Mouse (Mus musculus) layer of hippocampus, adult 8-10 months (tissue): ENCODE measurements around the gene Mgst3. TPM values are rescaled to one million over a fixed set of nuclear protein-coding genes. Genes with fewer than 3 reads are reported as not detected.

Experiments used
- DNase-seq, 2 experiments: peaks; one replicate each; pipeline ENCODE4 v3.0.0; 2022; ENCODE audit warnings: low spot score in 2 of 2
- total RNA-seq, 4 experiments: library from RNA; stranded (reverse); gene quantifications; 2 replicates each; pipeline ENCODE4 v1.2.4; 2022

Mgst3 gene
- total RNA-seq, 4 experiments from 2014 or later: 67.6 to 74.1 (median 67.9) TPM

- no peak for DNase-seq
Observed at GRCm38 (mm10) chr1:167387796-167388195, 5.8 kb downstream of the Mgst3 start.

DNA sequence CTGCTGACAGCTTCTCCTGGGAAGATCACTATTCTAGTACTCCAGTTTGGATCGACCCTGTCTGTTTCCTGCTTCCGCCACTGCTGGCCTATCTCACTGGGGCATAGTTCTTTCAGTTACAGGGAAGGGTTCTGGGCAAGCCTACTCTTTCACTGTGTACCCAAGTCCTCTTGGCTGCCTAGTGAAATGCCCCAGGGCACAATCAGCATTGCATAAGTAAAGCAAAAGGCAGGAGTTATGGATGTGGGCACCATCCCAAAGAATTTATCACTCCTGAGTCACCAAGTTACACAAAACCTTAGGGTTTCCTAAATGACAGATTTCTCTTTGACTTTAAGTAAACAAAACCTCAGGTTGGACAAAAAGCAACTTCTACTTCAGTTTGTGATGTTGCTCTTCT lies 6.3 kb downstream of the Mgst3 start:
- no peak for DNase-seq

GRCm38 (mm10) chr1:167386466-167386865 lies 7.2 kb downstream of the Mgst3 start:
- DNase-seq: no peak

DNA sequence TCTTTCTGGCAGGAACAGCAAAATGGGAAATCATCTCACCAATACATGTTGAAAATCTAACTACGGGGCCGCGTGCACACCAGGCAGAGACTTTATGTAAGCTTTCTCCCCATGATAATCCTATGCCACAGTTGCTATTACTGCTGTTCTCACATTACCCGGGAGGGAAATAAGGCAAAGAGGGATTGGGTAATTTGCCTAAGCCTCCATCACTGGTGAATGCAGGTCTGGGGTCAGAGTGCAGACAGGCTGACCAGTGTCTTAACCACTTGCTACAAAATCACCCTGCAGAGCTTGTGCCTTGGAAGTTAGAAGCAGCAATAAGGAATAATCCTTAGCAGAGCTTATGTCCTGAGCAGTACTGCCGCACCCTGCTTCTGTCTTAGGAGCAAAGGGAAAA lies 8.0 kb downstream of the Mgst3 start:
- DNase-seq: no peak

DNA sequence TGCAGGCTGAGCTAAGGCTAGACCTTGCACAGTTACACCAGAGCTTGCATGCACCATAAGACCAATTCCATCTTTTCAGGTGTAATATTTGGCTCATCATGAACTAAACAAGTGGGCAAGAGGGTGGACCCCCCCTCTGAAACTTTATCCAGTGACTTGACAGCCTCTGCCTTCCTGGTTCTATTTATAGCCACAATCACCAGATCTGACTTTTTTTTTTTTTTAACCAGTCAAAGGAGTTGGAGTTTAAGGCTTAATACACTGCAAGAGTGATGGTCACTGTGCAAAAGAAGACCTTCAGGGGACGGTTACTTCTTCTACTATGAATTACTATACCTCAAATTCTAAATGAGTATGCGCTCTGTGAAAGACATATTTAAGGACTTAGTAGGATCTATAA lies 8.4 kb downstream of the Mgst3 start:
- no peak for DNase-seq

DNA sequence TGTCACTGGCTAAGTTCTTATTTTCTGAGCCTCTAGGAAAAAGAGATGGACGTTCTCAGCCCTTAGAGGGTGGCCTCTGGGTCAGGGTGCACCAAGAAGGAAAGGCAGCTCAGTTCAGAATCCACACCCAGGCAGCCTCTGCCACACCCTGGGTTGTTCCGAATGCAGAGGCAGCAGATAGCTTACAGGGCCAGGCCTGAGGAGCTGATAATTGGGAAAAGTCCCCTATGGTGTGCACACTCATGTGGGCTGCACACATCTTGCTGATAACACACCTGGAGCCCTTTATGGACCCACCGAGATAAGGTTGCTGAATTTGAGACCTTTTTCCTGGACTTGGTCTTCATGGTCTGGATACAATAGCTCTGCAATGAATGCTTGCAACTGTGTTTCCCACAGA lies 9.5 kb downstream of the Mgst3 start:
- DNase-seq: no peak

DNA sequence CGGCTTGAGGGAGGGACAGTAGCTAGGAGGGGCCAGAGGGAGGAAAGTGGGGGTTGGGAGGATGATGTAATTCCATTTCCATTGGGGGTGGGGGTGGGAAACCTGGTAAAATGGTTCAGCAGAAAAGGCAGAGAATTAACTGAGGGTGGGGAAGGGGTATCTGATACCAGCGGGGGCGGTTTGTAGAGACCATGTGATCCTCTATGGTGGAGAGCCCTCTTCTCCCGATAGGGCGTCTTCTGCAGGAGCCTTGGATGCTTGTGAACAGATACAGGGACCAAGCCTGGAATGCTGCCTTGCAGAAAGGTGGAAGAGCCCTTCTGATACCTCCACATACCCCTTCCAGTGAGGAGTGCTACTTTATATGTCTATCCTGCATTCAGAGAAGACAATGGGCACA lies 10.5 kb downstream of the Mgst3 start:
- DNase-seq: no peak

GRCm38 (mm10) chr1:167382763-167383162 lies 10.9 kb downstream of the Mgst3 start:
- no peak for DNase-seq

DNA sequence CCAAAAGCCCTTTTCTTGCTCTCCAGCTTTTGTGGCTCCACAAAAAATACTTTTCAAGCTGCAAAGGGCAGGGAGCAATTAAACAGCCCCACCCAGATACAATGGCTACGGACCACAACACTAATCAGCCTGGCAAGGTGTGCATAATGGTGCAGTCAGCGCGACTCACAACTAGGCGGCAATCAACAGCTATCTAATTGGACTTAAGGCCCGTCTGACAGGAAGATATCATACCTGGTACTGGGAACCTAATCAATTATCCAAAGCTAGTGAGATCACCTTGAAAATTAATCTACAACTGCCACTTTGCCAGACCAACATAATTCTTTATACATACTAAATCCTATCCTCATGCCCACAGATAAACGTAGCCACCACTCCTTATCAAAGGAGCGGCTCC lies 11.3 kb downstream of the Mgst3 start:
- no peak for DNase-seq

DNA sequence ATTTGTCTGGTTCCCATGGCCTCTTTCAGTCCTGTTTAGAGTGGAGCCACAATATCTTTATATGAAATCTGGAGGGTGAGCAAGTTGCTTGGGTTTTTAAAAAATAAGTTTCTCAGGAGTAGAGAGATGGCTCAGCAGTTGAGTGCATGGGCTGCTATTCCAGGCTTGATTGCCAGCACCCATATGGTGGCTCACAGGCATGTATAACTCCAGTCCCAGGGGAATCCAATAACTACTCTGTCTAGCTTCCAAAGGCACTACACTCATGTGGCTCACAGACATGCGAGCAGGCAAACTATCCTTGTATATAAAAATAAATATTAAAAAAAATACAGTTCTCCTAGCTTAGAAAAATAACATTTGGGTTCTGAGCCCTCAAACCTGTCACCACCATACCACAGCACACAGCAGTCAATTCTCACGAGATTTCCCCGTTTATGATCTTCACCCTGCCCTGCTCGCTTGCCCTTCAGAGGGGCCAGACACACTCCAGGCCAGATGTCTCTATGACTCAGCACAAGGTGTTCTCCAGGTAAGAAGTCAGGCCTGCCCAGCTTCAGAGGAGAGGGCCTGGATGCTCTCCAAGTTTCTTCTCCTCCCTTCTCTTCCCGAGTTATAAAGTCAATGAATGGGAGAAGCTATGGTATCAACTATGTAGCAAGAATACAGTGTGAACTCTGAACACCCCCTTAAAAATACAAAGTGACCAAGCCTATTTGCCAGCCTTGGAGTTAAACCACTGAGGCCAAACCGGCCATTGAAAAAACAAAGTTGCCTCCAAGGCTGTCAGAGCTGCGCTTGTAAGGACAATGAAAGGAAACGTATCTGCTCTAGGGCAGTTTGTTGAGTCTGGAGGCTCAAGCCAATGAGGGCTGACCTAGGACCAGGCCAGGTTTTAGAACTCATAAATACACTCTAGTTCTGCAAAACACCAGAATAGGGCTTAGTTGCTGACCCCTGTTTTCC lies 12.3 kb downstream of the Mgst3 start:
- no peak for DNase-seq

DNA sequence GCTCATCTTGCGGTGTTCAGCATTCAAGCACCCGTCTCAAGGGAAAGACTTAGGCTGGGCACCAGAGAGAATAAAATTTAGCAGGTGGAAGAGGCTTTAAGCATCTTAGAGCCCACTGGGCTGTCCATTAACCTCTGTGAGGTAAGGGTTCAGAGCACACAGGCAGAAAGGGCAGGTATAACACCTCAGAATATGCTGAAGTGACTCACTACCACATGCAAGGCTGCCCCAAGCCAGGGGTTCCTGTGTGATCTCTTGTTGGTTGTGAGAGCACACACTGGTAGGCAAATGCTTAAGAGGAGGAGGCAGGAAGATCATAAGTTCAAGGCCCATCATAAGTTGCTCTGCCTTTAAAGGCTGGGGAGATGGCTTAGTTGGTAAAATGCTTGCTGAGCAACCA lies 13.4 kb downstream of the Mgst3 start:
- DNase-seq: no peak

DNA sequence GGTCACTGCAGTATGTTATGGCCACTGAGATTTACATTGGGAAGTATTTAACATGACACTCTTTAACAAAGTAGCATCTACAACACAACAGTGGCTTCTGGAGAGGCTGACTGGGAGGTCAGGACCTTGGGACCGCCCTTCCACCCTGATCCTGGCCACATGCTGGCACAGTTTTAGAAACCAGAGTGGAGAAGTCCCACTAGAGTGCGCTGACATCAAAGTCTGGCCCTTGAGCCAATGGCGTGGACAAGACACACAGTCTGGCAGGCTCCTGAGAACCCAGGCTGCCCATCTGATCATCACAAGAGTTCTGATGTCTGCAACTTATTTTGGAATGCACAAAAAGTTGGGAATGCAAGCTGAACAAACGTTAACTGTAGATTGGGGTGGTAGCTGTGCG lies 13.9 kb downstream of the Mgst3 start:
- DNase-seq: no peak

DNA sequence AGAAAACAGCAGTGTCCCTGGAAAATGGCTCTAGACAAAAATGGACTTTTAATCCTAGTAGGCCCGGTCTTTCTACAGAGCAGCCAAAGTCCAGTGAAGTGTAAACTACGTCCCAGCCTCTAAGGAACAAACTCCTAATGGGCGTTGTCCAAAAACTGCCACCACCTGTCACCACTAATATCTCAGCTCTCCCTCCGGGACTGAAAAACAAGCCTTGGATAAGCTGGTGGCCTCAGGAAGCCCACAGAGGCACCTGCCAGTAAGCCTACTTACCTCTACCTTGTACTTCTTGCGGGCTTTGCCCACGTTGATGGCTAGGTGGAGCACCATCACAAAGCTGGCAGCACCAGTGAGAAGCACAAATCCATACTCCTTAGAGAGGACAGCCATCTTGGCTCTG lies 15.6 kb downstream of the Mgst3 start:
- no peak for DNase-seq

GRCm38 (mm10) chr1:167374942-167375341 lies 18.7 kb downstream of the Mgst3 start:
- DNase-seq: no peak

DNA sequence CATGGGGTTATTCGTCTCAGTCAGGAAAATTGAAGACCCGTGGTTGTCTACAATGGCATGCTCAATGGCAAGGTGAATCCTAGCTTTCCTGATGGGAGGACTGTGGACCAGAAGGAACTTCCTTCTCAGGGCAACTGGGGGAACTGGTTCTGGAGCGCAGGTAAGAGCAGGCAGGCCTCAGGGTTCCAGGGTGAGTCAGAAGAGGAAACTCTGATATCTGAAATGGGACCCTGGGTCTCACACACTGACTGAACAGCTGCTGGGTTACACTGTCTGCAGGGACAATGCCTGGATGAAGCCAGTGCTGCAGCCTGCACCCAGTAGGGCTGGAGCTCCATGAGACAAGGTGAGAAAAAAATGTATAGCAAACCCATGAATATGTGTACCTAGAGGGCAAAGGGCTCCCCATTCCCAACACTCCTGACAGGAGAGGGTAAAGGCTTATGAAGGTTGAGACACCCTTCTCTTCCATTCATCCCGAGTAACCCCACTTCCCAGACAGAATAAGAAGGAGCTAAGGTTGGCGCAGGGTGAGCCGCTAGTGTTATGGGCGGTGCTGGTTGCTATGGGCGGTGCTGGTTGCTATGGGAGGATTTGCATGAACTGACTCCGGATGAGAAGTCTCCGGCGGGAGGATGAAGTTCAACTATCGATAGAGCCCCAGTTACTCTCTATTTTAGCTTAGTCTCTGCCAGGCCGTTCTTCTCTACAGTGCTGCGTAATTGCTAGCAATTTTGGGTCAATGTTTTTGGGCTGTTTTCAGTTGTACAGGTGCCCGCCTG lies 19.4 kb downstream of the Mgst3 start:
- DNase-seq: no peak

GRCm38 (mm10) chr1:167372739-167373138 lies 20.9 kb downstream of the Mgst3 start:
- DNase-seq: no peak

GRCm38 (mm10) chr1:167369905-167370304 lies 23.7 kb downstream of the Mgst3 start:
- peak; percentile 72 to 90 for DNase-seq

DNA sequence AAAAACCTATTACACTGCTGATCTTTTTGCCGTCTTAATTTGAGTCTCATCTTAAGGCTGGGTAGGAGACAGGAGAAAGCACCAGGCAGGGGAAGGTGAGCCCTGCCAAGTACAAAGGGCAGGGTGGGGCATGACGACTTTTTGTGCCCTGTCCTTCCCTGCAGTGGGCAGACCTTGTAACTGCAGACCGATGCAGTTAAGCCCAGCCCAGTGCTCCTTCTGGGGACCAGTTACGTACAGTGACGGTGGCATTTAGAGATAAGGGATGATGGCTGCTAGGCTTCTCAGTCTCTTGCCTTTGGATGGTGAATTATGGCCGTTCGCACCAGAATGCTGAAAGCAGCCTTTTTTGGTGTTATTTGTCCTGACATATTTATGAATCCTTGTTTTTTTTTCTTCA lies 25.1 kb downstream of the Mgst3 start:
- DNase-seq: no peak

DNA sequence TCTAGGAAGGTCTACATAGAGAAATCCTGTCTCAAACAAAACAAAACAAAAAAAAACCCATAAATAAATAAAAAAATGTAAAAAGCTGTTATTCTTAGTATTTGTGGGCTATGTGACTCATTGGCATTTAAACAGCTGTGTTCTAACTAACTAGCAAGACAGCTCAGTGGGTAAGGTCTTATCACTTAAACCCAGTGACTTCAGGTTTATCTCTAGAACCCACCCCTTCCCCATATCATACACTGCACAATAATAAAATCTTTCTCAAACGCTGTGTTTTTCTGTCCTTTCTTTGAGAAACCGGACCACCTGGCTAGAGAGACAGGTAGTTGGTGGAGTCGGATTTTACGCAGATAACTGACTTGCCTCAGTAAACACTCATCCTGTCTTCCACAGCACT lies 25.6 kb downstream of the Mgst3 start:
- DNase-seq: no peak

GRCm38 (mm10) chr1:167366621-167367020 lies 27.0 kb downstream of the Mgst3 start:
- no peak for DNase-seq

DNA sequence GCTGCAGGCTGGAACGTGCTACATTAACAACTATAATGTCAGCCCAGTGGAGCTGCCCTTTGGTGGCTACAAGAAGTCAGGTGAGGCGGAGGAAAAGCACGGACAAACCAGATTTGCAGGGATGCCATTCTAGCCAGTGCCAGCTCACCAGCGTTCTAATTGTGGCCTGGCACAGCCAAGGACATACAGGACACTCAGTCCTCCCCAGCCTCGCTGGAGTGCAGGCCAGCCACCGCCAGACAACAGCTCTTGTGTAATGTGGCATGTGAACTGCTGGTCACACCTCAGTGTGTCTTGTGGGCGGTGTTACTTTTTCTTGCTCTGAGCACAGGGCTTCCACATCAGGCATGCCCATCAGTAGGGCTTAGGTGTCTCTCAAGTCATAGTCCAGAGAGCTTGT lies 27.8 kb downstream of the Mgst3 start:
- no peak for DNase-seq

GRCm38 (mm10) chr1:167363322-167363721 lies 30.3 kb downstream of the Mgst3 start:
- DNase-seq: no peak

- DNase-seq: no peak
Observed at GRCm38 (mm10) chr1:167362819-167363218, 30.8 kb downstream of the Mgst3 start.
